Mouse (Mus musculus): Measurements from ENCODE around the gene Crk. TPM values are rescaled to one million over a fixed set of nuclear protein-coding genes. Genes with fewer than 3 reads are reported as not detected.

The Crk gene
- polyA plus RNA-seq, 2 experiments = 20.1 to 24.5 TPM

GRCm38 (mm10) chr11:75658996-75659750, 19.9 kb upstream of the Crk start:
- no peak overlapping the region for H3K9ac ChIP-seq (replicated peaks)
- no peak overlapping the region for H3K27ac ChIP-seq
- ATAC-seq (ENCODE audit: insufficient read depth) = no peak
- H3K4me2 ChIP-seq (ENCODE audit: low read depth) = no peak overlapping the region
- H3K4me3 ChIP-seq (ENCODE audit: insufficient read depth in 1 of 2, low read depth in 2 of 2, low read length in 2 of 2) = no peak overlapping the region
- TF ChIP-seq CTCF (IDR thresholded peaks at IDR 0.05; ENCODE audit: low read depth) = no peak
- TF ChIP-seq EP300 (IDR thresholded peaks at IDR 0.05; ENCODE audit: low read depth) = no peak
- WGBS (ENCODE audit: insufficient replicate concordance) = 78% methylated on average over 14 of the region's 14 CpGs
- H3K27me3 ChIP-seq (ENCODE audit: control insufficient read depth, insufficient read depth, low read length) = no peaks in the 10 kb centered on the region
- peaks cover 11% of the 10 kb centered on the region; the same call in 1 of the 2 replicates for H3K36me3 ChIP-seq (replicated peaks; ENCODE audit: control insufficient read depth, insufficient read depth, low read depth)
- no peaks in the 10 kb centered on the region for H3K9me3 ChIP-seq (ENCODE audit: control insufficient read depth, low read length)
- peaks cover 17 to 18% of the 10 kb centered on the region in 2 experiments for H3K4me1 ChIP-seq (replicated peaks; ENCODE audit: control insufficient read depth in 2 of 2, insufficient read depth in 2 of 2, low read length in 1 of 2)
- no peak for DNase-seq (ENCODE audit: low read depth in 3 of 3, low spot score in 3 of 3)

DNA sequence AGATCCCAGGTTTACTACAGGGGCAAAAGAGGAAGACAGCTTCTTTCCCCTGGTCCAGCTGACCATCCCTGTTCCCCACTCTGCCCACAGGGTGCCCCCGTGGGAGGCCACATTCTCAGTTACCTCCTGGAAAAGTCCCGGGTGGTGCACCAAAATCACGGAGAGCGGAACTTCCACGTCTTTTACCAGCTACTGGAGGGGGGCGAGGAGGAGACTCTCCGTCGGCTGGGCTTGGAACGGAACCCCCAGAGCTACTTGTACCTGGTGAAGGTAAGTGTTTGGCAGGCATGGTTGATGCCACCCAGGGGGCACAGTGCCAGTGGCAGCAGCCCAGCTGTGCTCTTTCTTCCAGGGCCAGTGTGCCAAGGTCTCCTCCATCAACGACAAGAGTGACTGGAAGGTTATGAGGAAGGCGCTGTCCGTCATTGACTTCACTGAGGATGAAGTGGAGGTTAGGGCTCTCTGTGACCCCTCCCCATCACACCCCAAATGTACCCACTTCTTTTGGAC, 18.9 kb upstream of the Crk start:
- Histone ChIP-seq H3K36me3 (replicated peaks; ENCODE audit: control insufficient read depth, insufficient read depth, low read depth) (peaks cover 11% of the 10 kb centered on the region; the same call in 1 of the 2 replicates), H3K9me3 (ENCODE audit: control insufficient read depth, low read length) (no peaks in the 10 kb centered on the region), H3K4me2 (ENCODE audit: low read depth) (no peak overlapping the region), H3K27me3 (ENCODE audit: control insufficient read depth, insufficient read depth, low read length) (no peaks in the 10 kb centered on the region), H3K4me3 (ENCODE audit: insufficient read depth in 1 of 2, low read depth in 2 of 2, low read length in 2 of 2) (no peak overlapping the region), H3K27ac (no peak overlapping the region), H3K9ac (replicated peaks) (no peak overlapping the region), H3K4me1 (replicated peaks; ENCODE audit: control insufficient read depth in 2 of 2, insufficient read depth in 2 of 2, low read length in 1 of 2) (peaks cover 8 to 10% of the 10 kb centered on the region in 2 experiments)
- TF ChIP-seq EP300 (IDR thresholded peaks at IDR 0.05; ENCODE audit: low read depth) (no peak), CTCF (IDR thresholded peaks at IDR 0.05; ENCODE audit: low read depth) (no peak)
- WGBS (ENCODE audit: insufficient replicate concordance) = 86% methylated on average over 12 of the region's 12 CpGs
- ATAC-seq (ENCODE audit: insufficient read depth) = no peak
- DNase-seq (ENCODE audit: low read depth in 3 of 3, low spot score in 3 of 3) = no peak

- Histone ChIP-seq H3K27me3 (ENCODE audit: control insufficient read depth, insufficient read depth, low read length) (no peaks in the 10 kb centered on the region), H3K4me2 (ENCODE audit: low read depth) (no peak overlapping the region), H3K9ac (replicated peaks) (no peak overlapping the region), H3K4me3 (ENCODE audit: insufficient read depth in 1 of 2, low read depth in 2 of 2, low read length in 2 of 2) (no peak overlapping the region), H3K4me1 (replicated peaks; ENCODE audit: control insufficient read depth in 2 of 2, insufficient read depth in 2 of 2, low read length in 1 of 2) (peaks cover 4% of the 10 kb centered on the region in 2 experiments; a peak in 3 of 4 replicates), H3K36me3 (replicated peaks; ENCODE audit: control insufficient read depth, insufficient read depth, low read depth) (peaks cover 21% of the 10 kb centered on the region; the same call in 1 of the 2 replicates), H3K27ac (no peak overlapping the region), H3K9me3 (ENCODE audit: control insufficient read depth, low read length) (no peaks in the 10 kb centered on the region)
- no peak for TF ChIP-seq CTCF (IDR thresholded peaks at IDR 0.05; ENCODE audit: low read depth)
- no peak for TF ChIP-seq EP300 (IDR thresholded peaks at IDR 0.05; ENCODE audit: low read depth)
- ATAC-seq (ENCODE audit: insufficient read depth) (no peak), DNase-seq (ENCODE audit: low read depth in 3 of 3, low spot score in 3 of 3) (no peak)
- 83% methylated on average over 21 of the region's 21 CpGs for WGBS (ENCODE audit: insufficient replicate concordance)
Observed at GRCm38 (mm10) chr11:75660941-75661800, 17.9 kb upstream of the Crk start.

DNA sequence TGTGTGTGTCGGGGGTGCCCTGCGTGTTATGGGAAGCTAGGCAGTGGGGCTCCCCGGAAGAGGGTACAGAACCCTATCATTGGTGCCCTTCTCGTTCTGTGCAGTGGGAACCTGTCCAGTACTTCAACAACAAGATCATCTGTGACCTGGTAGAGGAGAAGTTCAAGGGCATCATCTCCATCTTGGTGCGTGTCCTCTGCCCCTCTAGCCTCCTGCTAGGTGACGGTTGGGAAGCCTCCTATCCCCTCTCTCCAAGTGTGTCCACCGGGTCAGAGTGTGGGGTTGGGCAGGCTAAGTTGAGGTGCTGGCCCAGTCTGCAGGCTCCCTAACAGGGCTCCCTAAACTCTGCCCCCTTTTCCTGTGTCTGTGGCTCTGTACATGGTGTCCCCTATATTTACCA, 16.9 kb upstream of the Crk start:
- Histone ChIP-seq H3K4me1 (replicated peaks; ENCODE audit: control insufficient read depth in 2 of 2, insufficient read depth in 2 of 2, low read length in 1 of 2) (no peaks in the 10 kb centered on the region), H3K36me3 (replicated peaks; ENCODE audit: control insufficient read depth, insufficient read depth, low read depth) (peaks cover 23% of the 10 kb centered on the region; the same call in 1 of the 2 replicates), H3K4me3 (ENCODE audit: insufficient read depth in 1 of 2, low read depth in 2 of 2, low read length in 2 of 2) (no peak overlapping the region), H3K9ac (replicated peaks) (no peak overlapping the region), H3K27ac (no peak overlapping the region), H3K4me2 (ENCODE audit: low read depth) (no peak overlapping the region), H3K9me3 (ENCODE audit: control insufficient read depth, low read length) (no peaks in the 10 kb centered on the region), H3K27me3 (ENCODE audit: control insufficient read depth, insufficient read depth, low read length) (no peaks in the 10 kb centered on the region)
- 85% methylated on average over 7 of the region's 7 CpGs for WGBS (ENCODE audit: insufficient replicate concordance)
- no peak for TF ChIP-seq EP300 (IDR thresholded peaks at IDR 0.05; ENCODE audit: low read depth)
- no peak for TF ChIP-seq CTCF (IDR thresholded peaks at IDR 0.05; ENCODE audit: low read depth)
- ATAC-seq (ENCODE audit: insufficient read depth) (no peak), DNase-seq (ENCODE audit: low read depth in 3 of 3, low spot score in 3 of 3) (no peak)

GRCm38 (mm10) chr11:75666296-75666695, 12.8 kb upstream of the Crk start:
- 89% methylated on average over 6 of the region's 6 CpGs for WGBS (ENCODE audit: insufficient replicate concordance)
- no peak overlapping the region for H3K4me3 ChIP-seq (ENCODE audit: insufficient read depth in 1 of 2, low read depth in 2 of 2, low read length in 2 of 2)
- DNase-seq (ENCODE audit: low read depth in 3 of 3, low spot score in 3 of 3) (no peak), ATAC-seq (ENCODE audit: insufficient read depth) (no peak)
- H3K27ac ChIP-seq = no peak overlapping the region
- TF ChIP-seq EP300 (IDR thresholded peaks at IDR 0.05; ENCODE audit: low read depth) (no peak), CTCF (IDR thresholded peaks at IDR 0.05; ENCODE audit: low read depth) (no peak)
- no peak overlapping the region for H3K9ac ChIP-seq (replicated peaks)
- no peaks in the 10 kb centered on the region for H3K4me1 ChIP-seq (replicated peaks; ENCODE audit: control insufficient read depth in 2 of 2, insufficient read depth in 2 of 2, low read length in 1 of 2)
- no peaks in the 10 kb centered on the region for H3K27me3 ChIP-seq (ENCODE audit: control insufficient read depth, insufficient read depth, low read length)
- peaks cover 37% of the 10 kb centered on the region for H3K36me3 ChIP-seq (replicated peaks; ENCODE audit: control insufficient read depth, insufficient read depth, low read depth)
- no peaks in the 10 kb centered on the region for H3K9me3 ChIP-seq (ENCODE audit: control insufficient read depth, low read length)
- no peak overlapping the region for H3K4me2 ChIP-seq (ENCODE audit: low read depth)

Data from liver, embryonic 14.5 days (tissue).